ENCODE assay signal across 8 mouse cellular contexts in the genomic region with DNA sequence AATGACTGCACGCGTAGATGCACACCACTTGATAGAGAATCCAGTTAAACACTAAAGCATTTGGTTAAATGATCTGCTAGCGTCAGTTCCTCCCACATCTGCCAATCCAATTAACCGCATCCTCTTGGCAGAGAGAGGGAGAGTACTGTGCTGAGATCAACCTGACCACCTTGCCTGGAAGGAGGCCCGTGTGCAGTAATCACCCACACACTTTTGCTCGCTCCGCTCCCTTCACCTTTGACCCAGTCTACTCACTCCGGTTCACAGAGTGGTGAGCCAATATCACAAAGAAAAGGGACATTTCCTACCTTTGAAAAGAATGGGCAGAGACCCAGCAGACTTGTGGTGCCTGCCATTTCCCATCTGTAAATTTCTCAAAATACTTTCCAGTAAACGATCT.
A peak's percentile ranks its signal among the peaks of the same experiment; 100 is the strongest.
DNase-seq lines count a peak whose midpoint lies in the region; ATAC-seq lines count a peak whose summit lies in the region.

No protein-coding gene starts in this region.

- H3K4me2 ChIP-seq in heart, embryonic 12.5 days, result no peak overlapping the region
- no peak overlapping the region for H3K4me2 ChIP-seq in kidney, embryonic 16.5 days (replicated peaks; ENCODE audit: low read depth, low read length)

- peak overlapping the region; percentile 86 for H3K27ac ChIP-seq in heart, embryonic 12.5 days (ENCODE audit: poor library complexity, severe bottlenecking)
- peak overlapping the region; percentile 84 for H3K27ac ChIP-seq in kidney, embryonic 16.5 days (ENCODE audit: low read length)

- H3K4me1 ChIP-seq in heart, embryonic 12.5 days (replicated peaks), result peaks cover 27% of the 10 kb centered on the region
- peaks cover 20% of the 10 kb centered on the region for H3K4me1 ChIP-seq in kidney, embryonic 16.5 days (ENCODE audit: insufficient read depth, low read length)

- no peak for ATAC-seq in heart, embryonic 12.5 days (ENCODE audit: insufficient number of reproducible peaks, low FRiP score)
- peak; percentile 54 for ATAC-seq in kidney, embryonic 16.5 days (ENCODE audit: low FRiP score, low TSS enrichment)
- ATAC-seq in cerebellum, adult (ENCODE audit: insufficient number of reproducible peaks, low FRiP score, low TSS enrichment), result no peak

- H3K9me3 ChIP-seq in heart, embryonic 12.5 days (replicated peaks), result no peaks in the 10 kb centered on the region
- no peaks in the 10 kb centered on the region for H3K9me3 ChIP-seq in kidney, embryonic 16.5 days (ENCODE audit: low read length)

- no peaks in the 10 kb centered on the region for H3K27me3 ChIP-seq in heart, embryonic 12.5 days (replicated peaks)
- no peaks in the 10 kb centered on the region for H3K27me3 ChIP-seq in kidney, embryonic 16.5 days (ENCODE audit: insufficient read depth, low read length)

- no peak overlapping the region for H3K9ac ChIP-seq in heart, embryonic 12.5 days
- H3K9ac ChIP-seq in kidney, embryonic 16.5 days (replicated peaks; ENCODE audit: low read length), result no peak overlapping the region

- no peaks in the 10 kb centered on the region for H3K36me3 ChIP-seq in heart, embryonic 12.5 days
- H3K36me3 ChIP-seq in kidney, embryonic 16.5 days (ENCODE audit: insufficient read depth, low read length), result no peaks in the 10 kb centered on the region

- intact Hi-C loops in left cerebral cortex, postnatal 25 days (cut with DNase I), result no loop called here

- DNase-seq in gastrocnemius, postnatal 25 days, result peak; percentile 48
- DNase-seq in gastrocnemius, adult 8-10 months (ENCODE audit: low spot score in 2 of 2), result no peak
- DNase-seq in natural killer cell, adult 2 months (ENCODE audit: low spot score in 2 of 2), result peak; percentile 18 to 34
- no peak for DNase-seq in left cerebral cortex, postnatal 25 days (ENCODE audit: low spot score in 2 of 2)
- DNase-seq in layer of hippocampus, postnatal 36 days, result no peak

- WGBS in heart, embryonic 12.5 days, result 74% methylated on average over 9 of the region's 9 CpGs
- WGBS in kidney, embryonic 16.5 days, result 29% methylated on average over 9 of the region's 9 CpGs

- H3K4me3 ChIP-seq in heart, embryonic 12.5 days, result no peak overlapping the region
- no peak overlapping the region for H3K4me3 ChIP-seq in kidney, embryonic 16.5 days (ENCODE audit: low read length)

Comparison
In these comparisons a context has a peak if more than half of its experiments do, and no peak if none do; other contexts are left out.
1. DNase-seq: peak in gastrocnemius, postnatal 25 days (single experiment) and natural killer cell, adult 2 months (2 of 2); none in gastrocnemius, adult 8-10 months (0 of 2), left cerebral cortex, postnatal 25 days (0 of 2) and layer of hippocampus, postnatal 36 days (0 of 2).